Mouse (Mus musculus) liver, embryonic 12.5 days (tissue): ENCODE measurements around the gene Tnik. TPM values are rescaled to one million over a fixed set of nuclear protein-coding genes. Genes with fewer than 3 reads are reported as not detected.

Experiments used
- ATAC-seq: fragments of 200-750 bp; cut with Nextera tagmentation; 2 replicates; pipeline ENCODE4 v1.8.0; 2017; ENCODE audit warnings: moderate number of reproducible peaks, mild to moderate bottlenecking, moderate library complexity
- H3K27ac ChIP-seq: fragments of 300-500 bp; sonication (generic); 2 replicates; pipeline ENCODE4 v1.5.1; 2016; ENCODE audit warnings: mild to moderate bottlenecking
- H3K27me3 ChIP-seq: fragments of 300-500 bp; sonication (generic); replicated peaks from 2 replicates; pipeline ENCODE4 v1.6.1; 2016; ENCODE audit warnings: mild to moderate bottlenecking, moderate library complexity
- H3K36me3 ChIP-seq: fragments of 300-500 bp; sonication (generic); 2 replicates; pipeline ENCODE4 v1.6.1; 2016; ENCODE audit warnings: mild to moderate bottlenecking, moderate library complexity
- H3K4me1 ChIP-seq: fragments of 300-500 bp; sonication (generic); 2 replicates; pipeline ENCODE4 v1.6.1; 2016
- H3K4me2 ChIP-seq: fragments of 300-500 bp; sonication (generic); 2 replicates; pipeline ENCODE4 v1.6.1; 2016; ENCODE audit warnings: mild to moderate bottlenecking, moderate library complexity
- H3K4me3 ChIP-seq: fragments of 300-500 bp; sonication (generic); 2 replicates; pipeline ENCODE4 v1.5.1; 2016; ENCODE audit warnings: mild to moderate bottlenecking, moderate library complexity
- H3K9ac ChIP-seq: fragments of 300-500 bp; sonication (generic); 2 replicates; pipeline ENCODE4 v1.6.1; 2016; ENCODE audit warnings: mild to moderate bottlenecking, moderate library complexity
- H3K9me3 ChIP-seq: fragments of 300-500 bp; sonication (generic); replicated peaks from 2 replicates; pipeline ENCODE4 v1.6.1; 2016; ENCODE audit warnings: mild to moderate bottlenecking, moderate library complexity
- WGBS: fragments of 180-500 bp; shearing (Covaris S2); methylation state at CpG from one replicate; pipeline ENCODE4 v1.1.7; 2016; ENCODE audit not compliant: insufficient replicate concordance; 5-methylcytosine and 5-hydroxymethylcytosine counted together
- polyA plus RNA-seq: library from polyadenylated mRNA; unstranded; fragments of >200 nt; fragmentation: Nextera tagmentation; extraction: Ambion mirVana; gene quantifications from 2 replicates; pipeline ENCODE4 v1.2.1, GENCODE M21; 2016

Gene Tnik
- polyA plus RNA-seq, 1 experiment from 2014 or later: 5.2 TPM

GRCm38 (mm10) chr3:28234179-28234578, 28.8 kb upstream of the Tnik start:
- Histone ChIP-seq H3K4me3 (no peak overlapping the region), H3K27me3 (no peaks in the 10 kb centered on the region), H3K9me3 (no peaks in the 10 kb centered on the region), H3K4me2 (no peak overlapping the region), H3K27ac (no peak overlapping the region), H3K9ac (no peak overlapping the region), H3K4me1 (peaks cover 6% of the 10 kb centered on the region), H3K36me3 (no peaks in the 10 kb centered on the region)
- no peak for ATAC-seq
- 48% methylated on average over 7 of the region's 7 CpGs for WGBS

- H3K36me3 ChIP-seq: no peaks in the 10 kb centered on the region
- ATAC-seq: no peak
- H3K9me3 ChIP-seq: no peaks in the 10 kb centered on the region
- no peak overlapping the region for H3K27ac ChIP-seq
- H3K27me3 ChIP-seq: no peaks in the 10 kb centered on the region
- H3K4me1 ChIP-seq: no peaks in the 10 kb centered on the region
- 79% methylated on average over 4 of the region's 4 CpGs for WGBS
- no peak overlapping the region for H3K9ac ChIP-seq
- no peak overlapping the region for H3K4me3 ChIP-seq
- no peak overlapping the region for H3K4me2 ChIP-seq
Measured at GRCm38 (mm10) chr3:28236689-28237088, 26.3 kb upstream of the Tnik start.

DNA sequence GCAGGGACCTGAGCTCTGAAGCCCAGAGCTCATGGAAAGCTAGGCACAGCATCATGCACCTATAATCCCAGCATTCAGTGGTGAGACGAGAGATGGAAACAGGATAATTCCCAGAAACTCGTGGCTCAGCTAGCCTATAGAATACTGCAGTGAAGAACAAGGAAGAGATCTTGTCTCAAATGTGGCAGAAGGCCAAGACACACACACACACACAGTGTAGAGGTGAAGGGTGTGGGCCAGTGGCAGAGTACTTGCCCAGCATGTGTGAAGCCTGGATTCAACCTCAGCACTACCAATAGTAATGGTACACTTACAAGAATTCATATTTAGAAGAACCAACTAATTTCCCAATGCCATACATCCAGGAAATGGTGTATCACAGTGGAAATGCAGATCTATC, 24.9 kb upstream of the Tnik start:
- WGBS: 63% methylated on average over 2 of the region's 2 CpGs
- no peak overlapping the region for H3K9ac ChIP-seq
- H3K27ac ChIP-seq: no peak overlapping the region
- no peaks in the 10 kb centered on the region for H3K9me3 ChIP-seq
- H3K36me3 ChIP-seq: no peaks in the 10 kb centered on the region
- no peak for ATAC-seq
- H3K27me3 ChIP-seq: no peaks in the 10 kb centered on the region
- no peaks in the 10 kb centered on the region for H3K4me1 ChIP-seq
- H3K4me2 ChIP-seq: no peak overlapping the region
- H3K4me3 ChIP-seq: no peak overlapping the region

DNA sequence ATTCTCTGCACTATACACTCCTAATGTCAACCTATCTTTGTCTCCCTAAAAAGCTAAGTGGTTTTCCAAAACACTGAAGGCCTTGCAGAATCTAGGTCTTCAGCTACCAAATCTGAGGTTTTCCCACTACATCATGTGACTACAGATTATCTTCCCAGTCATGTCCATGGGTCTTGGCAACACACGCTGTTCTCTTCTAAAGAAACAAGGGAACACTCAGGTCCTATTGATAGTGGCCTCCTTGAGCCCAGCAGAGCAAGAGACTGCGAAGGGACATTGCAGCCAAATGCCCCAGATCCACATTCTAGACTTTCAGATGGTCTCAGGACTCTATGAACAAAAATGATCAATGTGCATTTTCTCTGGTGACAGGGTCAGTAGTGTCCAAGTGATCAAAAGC, 20.5 kb upstream of the Tnik start:
- H3K27ac ChIP-seq: no peak overlapping the region
- no peaks in the 10 kb centered on the region for H3K9me3 ChIP-seq
- 68% methylated on average over 2 of the region's 2 CpGs for WGBS
- no peaks in the 10 kb centered on the region for H3K4me1 ChIP-seq
- H3K9ac ChIP-seq: no peak overlapping the region
- no peaks in the 10 kb centered on the region for H3K36me3 ChIP-seq
- no peak overlapping the region for H3K4me2 ChIP-seq
- H3K27me3 ChIP-seq: no peaks in the 10 kb centered on the region
- no peak overlapping the region for H3K4me3 ChIP-seq
- ATAC-seq: no peak

DNA sequence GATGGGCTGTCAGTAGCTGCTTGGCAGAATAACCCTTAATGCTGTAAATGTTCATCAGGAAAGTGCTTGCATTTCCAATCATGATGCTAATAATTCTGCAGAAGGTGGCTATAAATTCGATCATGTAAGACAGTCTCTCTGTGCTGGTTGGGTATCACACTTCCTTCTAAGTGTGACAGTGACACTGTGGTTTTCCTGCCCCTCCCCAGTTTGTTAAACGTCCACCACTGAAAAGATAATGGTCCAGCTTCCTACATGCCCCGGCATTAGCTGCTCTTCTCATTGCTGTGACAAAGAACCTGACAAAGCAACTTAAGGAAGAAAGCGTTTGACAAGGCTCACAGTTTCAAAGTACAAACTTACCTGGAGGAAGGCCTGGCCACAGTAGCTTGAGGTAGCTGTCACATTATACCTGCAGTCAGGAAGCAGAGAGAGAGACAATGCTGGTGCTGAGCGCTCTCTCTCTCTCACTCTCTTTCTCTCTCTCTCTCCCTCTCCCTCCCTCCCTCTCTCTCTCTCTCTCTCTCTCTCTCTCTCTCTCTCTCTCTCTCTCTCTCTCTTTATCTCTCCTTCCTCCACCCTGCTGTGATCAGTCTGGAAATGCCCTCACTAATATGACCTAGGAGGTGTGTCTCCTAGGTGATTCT, 18.6 kb upstream of the Tnik start:
- Histone ChIP-seq H3K27ac (no peak overlapping the region), H3K4me3 (no peak overlapping the region), H3K36me3 (no peaks in the 10 kb centered on the region), H3K9me3 (no peaks in the 10 kb centered on the region), H3K9ac (no peak overlapping the region), H3K27me3 (no peaks in the 10 kb centered on the region), H3K4me1 (no peaks in the 10 kb centered on the region), H3K4me2 (no peak overlapping the region)
- no peak for ATAC-seq
- WGBS: 17% methylated on average over 5 of the region's 5 CpGs

DNA sequence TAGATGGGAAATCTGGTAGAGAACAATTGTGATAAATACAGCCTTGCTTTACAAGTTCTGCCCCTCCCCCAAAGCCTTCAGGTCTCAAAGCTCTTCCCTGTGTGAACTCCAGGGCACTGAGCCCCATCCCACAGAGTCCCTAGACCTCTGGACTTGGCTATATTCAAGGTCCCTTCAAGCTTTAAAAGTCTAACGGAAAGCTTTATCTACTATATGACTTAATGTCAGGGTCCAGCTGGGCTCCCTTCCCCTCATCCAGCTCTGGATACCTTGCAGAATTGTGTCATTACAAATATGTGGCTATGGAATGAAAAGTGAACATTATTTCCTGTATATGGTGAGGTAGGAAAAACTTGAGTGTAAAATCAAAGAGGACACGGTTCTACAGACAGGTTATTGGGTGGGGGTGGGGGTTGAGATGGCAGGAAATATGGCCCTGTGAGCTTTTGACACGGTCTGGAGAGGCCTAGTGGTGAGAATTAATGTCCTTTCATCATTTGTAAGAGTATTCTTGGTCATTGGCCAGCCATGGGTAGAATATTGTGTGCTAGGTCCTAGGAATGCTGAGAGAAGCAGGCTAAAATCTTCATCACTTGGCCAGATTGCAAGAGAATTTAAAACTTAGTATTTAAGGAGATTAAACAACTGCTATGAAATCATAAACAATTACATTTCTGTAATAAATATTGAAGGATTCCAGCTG, 14.6 kb upstream of the Tnik start:
- Histone ChIP-seq H3K9me3 (no peaks in the 10 kb centered on the region), H3K4me3 (no peak overlapping the region), H3K9ac (no peak overlapping the region), H3K4me1 (no peaks in the 10 kb centered on the region), H3K4me2 (no peak overlapping the region), H3K27me3 (no peaks in the 10 kb centered on the region), H3K27ac (no peak overlapping the region), H3K36me3 (no peaks in the 10 kb centered on the region)
- no peak for ATAC-seq
- 54% methylated on average over 3 of the region's 3 CpGs for WGBS

GRCm38 (mm10) chr3:28255711-28256110, 7.3 kb upstream of the Tnik start:
- H3K9ac ChIP-seq: no peak overlapping the region
- no peak for ATAC-seq
- no peak overlapping the region for H3K27ac ChIP-seq
- H3K9me3 ChIP-seq: no peaks in the 10 kb centered on the region
- H3K4me1 ChIP-seq: no peaks in the 10 kb centered on the region
- 66% methylated on average over 7 of the region's 7 CpGs for WGBS
- peaks cover 2% of the 10 kb centered on the region; the same call in 1 of the 2 replicates for H3K27me3 ChIP-seq
- no peak overlapping the region for H3K4me3 ChIP-seq
- no peak overlapping the region for H3K4me2 ChIP-seq
- no peaks in the 10 kb centered on the region for H3K36me3 ChIP-seq

DNA sequence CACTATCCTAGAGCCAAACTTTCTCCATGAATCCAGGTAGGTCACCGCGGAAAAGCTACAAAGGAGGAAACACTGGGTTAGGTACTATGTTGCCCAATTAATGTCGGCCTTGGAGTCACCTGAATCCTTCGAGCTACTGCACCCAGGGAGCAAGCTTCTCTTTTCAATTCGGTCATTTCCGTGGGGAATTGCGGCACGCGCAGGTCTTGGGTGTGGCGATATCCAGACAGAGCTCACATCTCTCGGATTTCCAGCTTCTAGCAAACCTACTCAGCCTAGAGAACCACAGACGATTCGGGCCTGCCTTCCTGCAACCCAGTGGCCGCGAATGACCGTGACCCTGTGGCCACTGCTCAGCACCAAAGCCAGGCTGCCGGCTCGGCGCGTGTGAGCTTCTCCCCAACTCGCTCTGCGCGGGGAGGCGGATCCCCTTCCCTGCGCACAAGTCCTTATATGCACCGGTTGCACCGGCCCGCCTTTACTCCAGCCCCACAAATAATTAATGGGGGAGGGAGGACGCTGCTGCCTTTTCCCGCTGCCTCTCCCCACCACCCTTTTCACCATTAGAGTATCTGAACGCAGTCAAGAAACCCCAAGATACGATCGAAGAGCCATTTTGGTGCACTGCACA, 528 bp upstream of the Tnik start:
- peak overlapping the region; percentile 52; the same call in 1 of the 2 replicates for H3K27ac ChIP-seq
- peaks cover 18% of the 10 kb centered on the region for H3K27me3 ChIP-seq
- no peaks in the 10 kb centered on the region for H3K9me3 ChIP-seq
- H3K4me2 ChIP-seq: peak overlapping the region; percentile 98
- H3K36me3 ChIP-seq: no peaks in the 10 kb centered on the region
- 1% methylated on average over 33 of the region's 33 CpGs for WGBS
- H3K4me3 ChIP-seq: peak overlapping the region; percentile 73
- ATAC-seq: peak; percentile 69
- H3K9ac ChIP-seq: peak overlapping the region; percentile 77
- peaks cover 32% of the 10 kb centered on the region for H3K4me1 ChIP-seq

DNA sequence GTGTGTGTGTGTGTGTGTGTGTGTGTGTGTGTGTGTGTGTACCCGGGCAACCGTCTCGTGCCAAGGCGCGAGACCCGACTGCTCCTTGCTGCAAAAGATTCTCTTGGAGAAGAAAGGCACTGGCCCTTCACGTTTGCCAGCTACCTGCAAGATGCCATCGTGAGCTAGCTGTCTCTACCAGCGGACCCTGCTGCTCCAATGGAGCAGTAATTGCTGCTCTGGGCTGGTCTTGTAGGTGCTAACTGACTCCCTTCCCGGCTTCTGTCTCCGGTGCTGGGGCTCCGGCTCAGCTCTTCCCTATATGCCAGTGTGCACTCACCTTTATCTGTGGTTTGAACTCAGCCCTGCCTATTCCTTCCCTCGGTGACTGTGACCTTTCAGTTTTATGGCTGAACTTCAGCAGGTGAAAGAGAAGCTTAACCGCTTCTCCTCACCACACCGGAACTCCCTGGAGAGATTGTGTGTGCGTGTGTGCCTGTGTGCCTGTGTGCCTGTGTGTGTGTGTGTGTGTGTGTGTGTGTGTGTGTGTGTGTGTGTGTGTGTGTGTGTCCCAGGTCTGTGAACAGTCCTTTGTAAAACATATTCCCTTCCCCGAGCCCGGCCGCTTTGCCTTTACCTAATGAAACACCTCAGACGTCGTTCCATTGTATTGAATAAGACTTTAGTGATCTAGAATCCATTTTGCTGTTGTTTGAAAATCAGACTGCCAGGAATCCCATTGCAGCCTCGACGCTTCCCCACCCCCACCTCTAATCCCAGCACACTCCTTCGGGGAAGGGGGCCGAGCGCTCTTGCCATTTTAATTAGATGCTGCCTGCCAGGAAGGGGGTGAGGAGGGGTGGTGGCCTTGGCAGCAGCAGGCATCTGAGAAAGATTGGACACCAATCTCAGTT, 1.2 kb downstream of the Tnik start:
- Histone ChIP-seq H3K4me3 (peak overlapping the region; percentile 73), H3K27me3 (peaks cover 18% of the 10 kb centered on the region), H3K4me1 (peaks cover 32% of the 10 kb centered on the region), H3K36me3 (no peaks in the 10 kb centered on the region), H3K9me3 (no peaks in the 10 kb centered on the region), H3K9ac (peak overlapping the region; percentile 77), H3K4me2 (peak overlapping the region; percentile 98), H3K27ac (peak overlapping the region; percentile 41; the same call in 1 of the 2 replicates)
- 3% methylated on average over 26 of the region's 26 CpGs for WGBS
- peak; percentile 23; the same call in 1 of the 2 replicates for ATAC-seq

- Histone ChIP-seq H3K4me2 (peak overlapping the region; percentile 98), H3K27ac (no peak overlapping the region), H3K4me1 (peaks cover 32% of the 10 kb centered on the region), H3K27me3 (peaks cover 18% of the 10 kb centered on the region), H3K36me3 (no peaks in the 10 kb centered on the region), H3K4me3 (peak overlapping the region; percentile 73), H3K9me3 (no peaks in the 10 kb centered on the region), H3K9ac (no peak overlapping the region)
- WGBS: 17% methylated on average over 5 of the region's 5 CpGs
- ATAC-seq: no peak
Measured at GRCm38 (mm10) chr3:28264841-28265150, 1.8 kb downstream of the Tnik start.

DNA sequence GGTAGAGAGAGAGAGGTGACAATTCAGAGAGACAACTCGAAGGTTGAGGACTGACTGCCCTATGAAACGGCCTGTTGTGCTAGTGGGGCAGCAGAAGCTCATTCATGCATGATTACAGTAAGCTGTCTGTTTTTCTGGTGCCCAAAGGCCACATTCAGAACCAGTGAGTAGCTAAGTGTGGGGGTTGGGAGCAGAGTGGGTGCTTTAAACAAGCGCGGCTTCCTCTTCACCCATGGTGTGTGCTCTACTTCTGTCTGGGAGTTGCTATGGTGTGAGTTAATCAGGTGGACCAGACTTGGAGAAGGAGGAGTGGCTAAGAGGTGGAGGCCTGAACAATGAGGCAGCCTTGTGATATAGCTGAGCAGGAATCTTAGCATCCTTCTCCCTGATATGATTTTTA, 2.2 kb downstream of the Tnik start:
- ATAC-seq: no peak
- Histone ChIP-seq H3K4me2 (peak overlapping the region; percentile 98), H3K36me3 (no peaks in the 10 kb centered on the region), H3K4me3 (peak overlapping the region; percentile 73; the same call in 1 of the 2 replicates), H3K27ac (no peak overlapping the region), H3K9ac (no peak overlapping the region), H3K27me3 (peaks cover 18% of the 10 kb centered on the region), H3K4me1 (peaks cover 32% of the 10 kb centered on the region), H3K9me3 (no peaks in the 10 kb centered on the region)
- 15% methylated on average over 4 of the region's 4 CpGs for WGBS
